Mouse (Mus musculus): ENCODE data around the gene 1700029J07Rik. TPM values are rescaled to one million over a fixed set of nuclear protein-coding genes. Genes with fewer than 3 reads are reported as not detected.

The 1700029J07Rik gene
- 1 to 10 TPM; 2.0 to 2.4 TPM for total RNA-seq (2021)
- long read RNA-seq, experiment 1, partial matches to known transcripts: 0 of 5 reads
- long read RNA-seq, experiment 1, other reads (novel, unspliced or antisense): 1 of 5 reads
- long read RNA-seq, experiment 2, partial matches to known transcripts: 0 of 1 reads
- long read RNA-seq, experiment 2, other reads (novel, unspliced or antisense): 0 of 1 reads

- peak; percentile 99 for DNase-seq (ENCODE audit: low spot score in 2 of 2)
Measured at GRCm38 (mm10) chr8:45975126-45975836, at the start of gene 1700029J07Rik, which contains the start of gene Ufsp2. 1700029J07Rik (minus strand) TSS chr8:45975252. Ufsp2 (plus strand) TSS chr8:45975528.

- no peak for DNase-seq (ENCODE audit: low spot score in 2 of 2)
Measured at GRCm38 (mm10) chr8:46024392-46024791, 49.3 kb upstream of the 1700029J07Rik start.

GRCm38 (mm10) chr8:46022758-46023157, 47.7 kb upstream of the 1700029J07Rik start:
- no peak for DNase-seq (ENCODE audit: low spot score in 2 of 2)

GRCm38 (mm10) chr8:46022203-46022602, 47.2 kb upstream of the 1700029J07Rik start:
- peak in 1 of 2 experiments; percentile 13 for DNase-seq (ENCODE audit: low spot score in 2 of 2)

- DNase-seq (ENCODE audit: low spot score in 2 of 2): peak; percentile 26 to 31
Measured at GRCm38 (mm10) chr8:46010746-46011680, 36.0 kb upstream of the 1700029J07Rik start.

GRCm38 (mm10) chr8:46010306-46010705, 35.3 kb upstream of the 1700029J07Rik start:
- DNase-seq (ENCODE audit: low spot score in 2 of 2): no peak

- DNase-seq (ENCODE audit: low spot score in 2 of 2): no peak
Measured at GRCm38 (mm10) chr8:46007050-46007672, 32.1 kb upstream of the 1700029J07Rik start.

- no peak for DNase-seq (ENCODE audit: low spot score in 2 of 2)
Measured at GRCm38 (mm10) chr8:46005596-46005995, 30.5 kb upstream of the 1700029J07Rik start, which contains the start of gene Ankrd37. Ankrd37 (minus strand) TSS chr8:46005707.

GRCm38 (mm10) chr8:45999784-46000705, 25.0 kb upstream of the 1700029J07Rik start:
- DNase-seq (ENCODE audit: low spot score in 2 of 2): peak; percentile 99

GRCm38 (mm10) chr8:45999138-45999783, 24.2 kb upstream of the 1700029J07Rik start, which contains the start of gene Lrp2bp:
Lrp2bp (plus strand) TSS chr8:45999303.
- peak in 1 of 2 experiments; percentile 28 for DNase-seq (ENCODE audit: low spot score in 2 of 2)

GRCm38 (mm10) chr8:45998228-45998627, 23.2 kb upstream of the 1700029J07Rik start:
- DNase-seq (ENCODE audit: low spot score in 2 of 2): no peak

GRCm38 (mm10) chr8:45995576-45995975, 20.5 kb upstream of the 1700029J07Rik start:
- no peak for DNase-seq (ENCODE audit: low spot score in 2 of 2)

- DNase-seq (ENCODE audit: low spot score in 2 of 2): no peak
Measured at GRCm38 (mm10) chr8:45994111-45994510, 19.1 kb upstream of the 1700029J07Rik start.

GRCm38 (mm10) chr8:45990631-45991310, 15.7 kb upstream of the 1700029J07Rik start:
- DNase-seq (ENCODE audit: low spot score in 2 of 2): no peak

- no peak for DNase-seq (ENCODE audit: low spot score in 2 of 2)
Measured at GRCm38 (mm10) chr8:45988189-45988588, 13.1 kb upstream of the 1700029J07Rik start.

GRCm38 (mm10) chr8:45986665-45987064, 11.6 kb upstream of the 1700029J07Rik start:
- no peak for DNase-seq (ENCODE audit: low spot score in 2 of 2)

GRCm38 (mm10) chr8:45975837-45976468, 901 bp upstream of the 1700029J07Rik start:
- no peak for DNase-seq (ENCODE audit: low spot score in 2 of 2)

GRCm38 (mm10) chr8:45973988-45974505, 1.0 kb downstream of the 1700029J07Rik start:
- no peak for DNase-seq (ENCODE audit: low spot score in 2 of 2)

Measured in left cerebral cortex, adult 18-20 months (tissue).